Mouse (Mus musculus) olfactory bulb, adult 2 months (tissue): ENCODE measurements around the gene She. TPM values are rescaled to one million over a fixed set of nuclear protein-coding genes. Genes with fewer than 3 reads are reported as not detected.

ENCODE experiments used
- H3K27ac ChIP-seq: fragments of 200-500 bp; 2 replicates; pipeline ENCODE4 v1.5.1; 2012; ENCODE audit warnings: low read depth, low read length; ENCODE audit not compliant: insufficient read depth
- H3K4me1 ChIP-seq: fragments of 200-500 bp; 2 replicates; pipeline ENCODE4 v1.6.1; 2012; ENCODE audit warnings: low read length; ENCODE audit not compliant: control insufficient read depth, insufficient read depth
- H3K4me3 ChIP-seq: fragments of 200-500 bp; 2 replicates; pipeline ENCODE4 v1.5.1; 2012; ENCODE audit warnings: mild to moderate bottlenecking, low read depth, low read length, moderate library complexity; ENCODE audit not compliant: insufficient read depth
- CTCF ChIP-seq: fragments of 200-500 bp; IDR thresholded peaks from 2 replicates; pipeline ENCODE4 v1.5.1; 2012; ENCODE audit warnings: low read depth, mild to moderate bottlenecking, low read length, moderate library complexity; ENCODE audit not compliant: insufficient read depth
- POLR2A ChIP-seq: fragments of 200-500 bp; IDR thresholded peaks from 2 replicates; pipeline ENCODE4 v1.6.1; 2012; ENCODE audit warnings: mild to moderate bottlenecking, low read depth, low read length, moderate library complexity; ENCODE audit not compliant: insufficient read depth
- WGBS: fragments of 180-500 bp; shearing (Covaris S2); methylation state at CpG from one replicate; pipeline ENCODE4 v1.1.7; 2018; 5-methylcytosine and 5-hydroxymethylcytosine counted together
- polyA plus RNA-seq: library from polyadenylated mRNA; stranded (reverse); fragments of >200 nt; gene quantifications from 2 replicates; pipeline ENCODE4 v1.2.4, GENCODE M21; 2012; ENCODE audit warnings: low replicate concordance; ENCODE audit not compliant: missing spikeins, insufficient read depth, insufficient read length

Gene She
- polyA plus RNA-seq, 1 experiment: not detected

DNA sequence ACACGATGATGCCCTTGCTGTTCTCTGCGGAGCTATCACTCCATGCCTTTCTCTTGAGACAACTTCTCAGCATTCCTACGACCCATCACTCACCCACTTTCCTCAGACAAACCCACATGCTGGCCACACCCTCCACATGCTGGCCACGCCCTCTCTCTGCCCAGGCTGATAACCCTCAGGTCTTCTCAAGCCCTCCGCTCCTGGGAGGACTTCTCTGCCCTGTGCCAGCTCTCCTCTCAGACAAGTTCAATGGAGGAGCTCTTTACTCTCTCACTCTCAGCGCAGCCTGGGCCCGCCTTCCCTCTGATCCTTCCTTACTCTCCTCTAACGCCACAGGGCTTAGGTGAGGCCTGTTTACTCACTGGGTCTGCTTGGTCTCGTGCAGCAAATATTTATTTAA is 22.5 kb upstream of the She start:
- Histone ChIP-seq H3K4me3 (no peak overlapping the region), H3K4me1 (no peaks in the 10 kb centered on the region), H3K27ac (no peak overlapping the region)
- WGBS: 69% methylated on average over 9 of the region's 9 CpGs
- TF ChIP-seq CTCF: no peak
- TF ChIP-seq POLR2A: no peak

DNA sequence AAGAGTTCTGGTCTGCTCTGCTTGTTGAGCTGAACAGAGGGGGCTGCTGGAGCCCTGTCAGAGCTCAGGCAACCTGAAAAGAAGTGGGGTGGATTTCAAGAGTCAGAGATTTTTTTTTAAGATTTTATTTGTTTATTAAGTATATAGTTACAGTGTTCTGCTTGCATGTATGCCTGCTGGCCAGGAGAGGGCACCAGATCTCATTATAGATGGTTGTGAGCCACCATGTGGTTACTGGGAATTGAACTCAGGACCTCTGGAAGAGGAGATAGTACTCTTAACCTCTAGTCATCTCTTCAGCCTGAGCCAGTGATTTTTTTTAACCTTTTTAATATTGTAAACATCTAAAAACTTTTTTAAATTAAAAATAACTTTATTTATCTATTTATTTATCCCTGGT is 20.3 kb upstream of the She start:
- no peaks in the 10 kb centered on the region for H3K4me1 ChIP-seq
- no peak overlapping the region for H3K27ac ChIP-seq
- H3K4me3 ChIP-seq: no peak overlapping the region
- TF ChIP-seq POLR2A (no peak), CTCF (no peak)

DNA sequence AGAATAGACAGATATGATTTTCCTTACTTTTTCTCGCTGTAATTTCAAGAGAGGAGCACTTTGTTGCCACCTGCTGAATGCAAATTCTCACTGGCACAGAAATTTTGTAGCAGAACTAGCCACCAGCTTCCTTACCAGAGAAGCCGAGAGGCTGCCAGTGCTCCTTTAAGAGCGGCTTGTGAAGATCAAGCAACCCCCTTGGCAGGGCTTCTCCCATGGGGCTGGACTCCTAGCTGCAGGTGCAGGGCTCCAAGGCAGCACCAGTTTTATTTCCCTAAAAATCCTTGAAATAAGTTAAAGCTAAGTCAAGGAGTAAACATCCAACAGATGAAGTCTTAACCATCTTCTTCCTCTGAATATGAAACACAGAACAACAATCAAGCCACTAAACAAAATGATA is 19.0 kb upstream of the She start:
- TF ChIP-seq POLR2A (no peak), CTCF (no peak)
- H3K27ac ChIP-seq: no peak overlapping the region
- 46% methylated on average over 3 of the region's 3 CpGs for WGBS

DNA sequence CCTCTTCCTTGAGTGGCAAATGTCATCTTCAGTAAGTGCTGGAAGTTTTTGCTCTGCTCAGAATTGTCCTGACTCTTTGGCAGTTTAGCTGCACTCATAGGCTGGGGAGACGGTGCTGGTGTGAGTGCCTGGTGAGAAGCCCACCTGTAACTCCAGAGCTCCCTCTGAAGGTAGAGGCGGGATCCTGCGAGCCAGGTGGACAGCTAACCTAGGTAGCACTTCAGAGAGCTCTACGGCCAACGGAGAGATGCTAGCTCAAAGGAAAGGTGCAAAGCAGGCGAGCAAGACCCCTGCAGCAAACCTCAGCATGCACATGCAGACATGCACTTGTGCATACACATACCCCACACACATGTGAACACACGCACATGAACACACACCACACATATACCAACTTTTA is 17.1 kb upstream of the She start:
- 79% methylated on average over 7 of the region's 7 CpGs for WGBS
- Histone ChIP-seq H3K4me1 (no peaks in the 10 kb centered on the region), H3K4me3 (no peak overlapping the region), H3K27ac (no peak overlapping the region)
- no peak for TF ChIP-seq POLR2A
- no peak for TF ChIP-seq CTCF

More for the DNA sequence above, 19.0 kb upstream of the She start:
- Histone ChIP-seq H3K4me1 (no peaks in the 10 kb centered on the region), H3K4me3 (no peak overlapping the region)

DNA sequence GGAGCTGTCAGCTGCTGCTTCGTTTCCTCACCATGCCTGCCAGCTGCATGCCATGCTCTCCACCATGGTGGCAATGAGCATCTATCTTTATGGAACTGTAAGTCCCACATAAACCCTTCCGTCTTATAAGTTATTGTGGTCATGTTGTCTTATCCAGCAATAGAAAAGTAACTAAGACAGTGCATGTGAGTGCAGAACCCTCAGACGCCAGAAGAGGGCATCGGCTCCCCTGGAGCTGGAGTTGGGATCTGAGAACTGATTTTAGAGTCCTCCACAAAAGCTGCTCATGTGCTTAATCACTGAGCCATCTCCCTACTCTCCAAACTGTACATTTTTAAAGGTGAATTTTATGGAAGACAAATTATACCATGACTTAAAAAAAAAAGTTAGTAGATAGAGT is 14.1 kb upstream of the She start:
- Histone ChIP-seq H3K4me3 (no peak overlapping the region), H3K4me1 (no peaks in the 10 kb centered on the region), H3K27ac (no peak overlapping the region)
- TF ChIP-seq CTCF (no peak), POLR2A (no peak)
- WGBS: 58% methylated on average over 4 of the region's 4 CpGs

DNA sequence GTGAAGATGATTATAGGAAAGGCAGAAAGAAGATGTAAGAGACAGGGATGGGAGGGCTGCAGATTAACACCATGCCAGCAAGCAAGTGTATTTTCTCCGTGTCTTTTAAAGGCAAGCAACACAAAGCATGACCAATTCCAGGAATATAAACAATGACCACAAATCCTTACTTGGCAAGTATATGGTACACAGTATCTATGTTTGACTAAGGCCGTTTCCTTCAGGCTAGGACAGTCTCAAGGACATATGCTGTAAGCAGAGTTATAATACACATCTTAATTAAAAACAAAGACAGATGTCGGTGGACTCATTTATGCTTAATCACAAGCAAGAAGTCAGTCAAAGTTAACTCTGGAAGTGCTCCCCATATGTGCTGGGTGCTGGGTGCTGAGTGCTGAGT is 12.6 kb upstream of the She start:
- Histone ChIP-seq H3K27ac (no peak overlapping the region), H3K4me1 (no peaks in the 10 kb centered on the region), H3K4me3 (no peak overlapping the region)
- TF ChIP-seq CTCF (no peak), POLR2A (no peak)
- 65% methylated on average over 3 of the region's 3 CpGs for WGBS

DNA sequence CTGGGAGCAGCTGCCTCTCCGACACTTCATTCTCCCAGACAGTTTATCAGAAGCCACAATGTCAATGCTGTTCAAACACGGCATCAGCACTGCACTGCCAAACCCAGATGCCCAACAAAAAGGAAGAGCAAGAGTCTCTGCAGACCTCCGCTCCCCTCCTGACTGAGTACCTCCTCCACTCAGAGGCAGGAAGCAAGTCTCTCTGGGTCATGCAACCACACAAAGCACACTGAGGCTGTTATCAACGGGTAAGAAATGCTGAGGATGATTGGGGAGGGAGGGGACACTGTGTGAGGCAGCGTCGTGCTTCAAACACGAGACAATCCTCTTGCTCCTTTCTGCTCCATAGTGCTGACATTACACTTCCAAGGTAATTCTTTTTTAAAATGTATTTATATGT is 11.3 kb upstream of the She start:
- Histone ChIP-seq H3K4me3 (no peak overlapping the region), H3K27ac (no peak overlapping the region), H3K4me1 (no peaks in the 10 kb centered on the region)
- 73% methylated on average over 7 of the region's 7 CpGs for WGBS
- TF ChIP-seq POLR2A: no peak
- no peak for TF ChIP-seq CTCF

DNA sequence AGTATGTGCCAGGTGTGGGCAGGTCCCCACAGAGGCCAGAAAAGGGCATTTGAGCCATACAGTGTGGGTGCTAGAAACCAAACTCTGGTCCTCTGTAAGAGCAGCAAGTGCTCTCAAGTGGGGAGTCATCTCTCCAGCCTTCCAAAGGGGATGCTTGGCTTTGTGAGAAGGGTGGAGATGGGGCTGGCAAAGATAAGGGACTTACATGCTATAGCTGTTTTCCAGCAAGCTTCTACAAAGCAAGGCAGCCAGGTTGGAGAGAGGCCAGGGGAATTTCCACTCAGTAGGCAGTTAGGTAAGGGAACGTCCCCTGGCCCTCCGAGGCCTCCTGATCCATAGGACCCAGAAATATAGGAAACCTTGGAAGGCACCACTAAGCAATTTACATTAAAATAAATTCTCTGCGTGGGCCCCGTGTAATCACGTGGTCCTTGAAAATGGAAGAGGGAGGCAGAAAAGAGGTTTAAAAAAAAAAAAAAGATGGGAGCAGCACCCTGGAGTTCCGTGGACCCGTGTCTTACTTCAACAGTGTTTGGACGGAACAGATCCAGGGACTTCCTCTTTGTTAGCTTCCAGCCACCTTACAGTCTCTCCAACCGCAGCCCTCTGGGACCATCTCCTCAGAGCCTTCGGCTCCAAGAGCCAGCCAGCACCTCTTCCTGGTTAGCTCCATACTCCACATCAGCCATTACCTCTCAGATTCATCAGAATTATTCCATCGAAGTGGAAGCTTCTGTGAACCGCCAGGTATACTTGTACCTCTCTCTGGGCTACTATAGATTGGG is 10.7 kb upstream of the She start:
- TF ChIP-seq POLR2A (no peak), CTCF (no peak)
- H3K27ac ChIP-seq: no peak overlapping the region
- 88% methylated on average over 12 of the region's 12 CpGs for WGBS
- no peaks in the 10 kb centered on the region for H3K4me1 ChIP-seq
- no peak overlapping the region for H3K4me3 ChIP-seq

DNA sequence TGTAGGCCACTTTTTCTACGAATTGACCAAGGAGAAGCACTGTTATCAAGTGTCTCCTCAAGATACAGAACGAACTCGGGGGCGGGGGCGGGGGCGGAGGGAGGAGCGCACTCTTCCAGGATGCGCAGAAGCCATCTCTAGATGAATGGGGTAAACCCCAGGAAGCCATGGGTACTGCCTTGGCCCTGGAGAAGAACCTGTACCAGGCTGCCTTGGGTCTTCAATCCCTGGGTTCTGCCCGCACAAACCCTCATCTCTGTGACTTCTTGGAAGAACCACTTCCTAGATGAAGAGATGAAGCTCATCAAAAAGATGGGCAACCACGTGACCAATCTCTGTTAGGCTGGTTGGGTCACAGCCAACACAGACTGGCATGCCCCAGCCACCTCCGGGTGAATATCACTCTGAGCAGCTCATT is 10.1 kb upstream of the She start:
- Histone ChIP-seq H3K4me3 (no peak overlapping the region), H3K4me1 (no peaks in the 10 kb centered on the region), H3K27ac (no peak overlapping the region)
- WGBS: 90% methylated on average over 11 of the region's 11 CpGs
- no peak for TF ChIP-seq POLR2A
- no peak for TF ChIP-seq CTCF
